Mouse (Mus musculus) liver, embryonic 15.5 days (tissue): Measurements from ENCODE around the gene Gpt2. TPM values are rescaled to one million over a fixed set of nuclear protein-coding genes. Genes with fewer than 3 reads are reported as not detected.
A peak's percentile ranks its signal among the peaks of the same experiment; 100 is the strongest.

ENCODE experiments used
- ATAC-seq: fragments of 200-750 bp; cut with Nextera tagmentation; 2 replicates; pipeline ENCODE4 v1.8.0; 2017; ENCODE audit warnings: moderate number of reproducible peaks, mild to moderate bottlenecking, moderate library complexity; ENCODE audit not compliant: insufficient read depth
- H3K27ac ChIP-seq: fragments of 300-500 bp; sonication (generic); replicated peaks from 2 replicates; pipeline ENCODE4 v1.5.1; 2015; ENCODE audit warnings: mild to moderate bottlenecking, inconsistent platforms
- H3K27me3 ChIP-seq: fragments of 300-500 bp; sonication (generic); 2 replicates; pipeline ENCODE4 v1.6.1; 2015; ENCODE audit warnings: mild to moderate bottlenecking, inconsistent platforms
- H3K36me3 ChIP-seq: fragments of 300-500 bp; sonication (generic); replicated peaks from 2 replicates; pipeline ENCODE4 v1.6.1; 2015; ENCODE audit warnings: moderate library complexity, mild to moderate bottlenecking, inconsistent platforms
- H3K4me1 ChIP-seq: fragments of 300-500 bp; sonication (generic); replicated peaks from 2 replicates; pipeline ENCODE4 v1.6.1; 2015; ENCODE audit warnings: inconsistent platforms
- H3K4me2 ChIP-seq: fragments of 300-500 bp; sonication (generic); 2 replicates; pipeline ENCODE4 v1.6.1; 2015; ENCODE audit warnings: moderate library complexity, mild to moderate bottlenecking, inconsistent platforms
- H3K4me3 ChIP-seq: fragments of 300-500 bp; sonication (generic); replicated peaks from 2 replicates; pipeline ENCODE4 v1.5.1; 2015; ENCODE audit warnings: mild to moderate bottlenecking, inconsistent platforms
- H3K9ac ChIP-seq: fragments of 300-500 bp; sonication (generic); 2 replicates; pipeline ENCODE4 v1.6.1; 2015; ENCODE audit warnings: moderate library complexity, mild to moderate bottlenecking, inconsistent platforms
- H3K9me3 ChIP-seq: fragments of 300-500 bp; sonication (generic); replicated peaks from 2 replicates; pipeline ENCODE4 v1.6.1; 2016; ENCODE audit warnings: inconsistent platforms
- WGBS: fragments of 180-500 bp; shearing (Covaris S2); methylation state at CpG from one replicate; pipeline ENCODE4 v1.1.7; 2015; ENCODE audit warnings: mixed read lengths; ENCODE audit not compliant: insufficient replicate concordance; 5-methylcytosine and 5-hydroxymethylcytosine counted together
- polyA plus RNA-seq: library from polyadenylated mRNA; unstranded; fragments of >200 nt; fragmentation: Nextera tagmentation; extraction: Ambion mirVana; gene quantifications from 2 replicates; pipeline ENCODE4 v1.2.1, GENCODE M21; 2015

Gpt2 gene
- polyA plus RNA-seq, 1 experiment from 2014 or later: 17.7 TPM

DNA sequence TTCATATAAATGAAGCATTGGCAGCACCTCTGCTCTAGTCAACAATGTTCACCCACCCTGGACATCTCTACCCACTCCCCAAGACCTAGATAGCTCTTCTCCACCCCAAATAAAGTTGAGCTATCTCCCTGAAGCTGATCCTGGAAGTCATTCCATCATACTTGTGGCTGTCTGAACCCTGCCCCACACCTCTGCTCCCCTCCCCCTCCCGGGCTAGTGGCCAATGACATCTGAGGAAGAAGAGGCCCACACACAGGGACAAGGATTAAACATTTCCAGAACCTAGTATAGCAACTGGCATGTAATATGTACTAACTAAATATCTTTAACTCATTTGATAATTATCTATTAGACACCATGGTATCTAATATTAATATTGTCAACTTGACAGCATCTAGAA lies 29.9 kb upstream of the Gpt2 start:
- H3K27me3 ChIP-seq: no peaks in the 10 kb centered on the region
- H3K4me2 ChIP-seq: no peak overlapping the region
- H3K4me3 ChIP-seq: no peak overlapping the region
- H3K27ac ChIP-seq: no peak overlapping the region
- peaks cover 17% of the 10 kb centered on the region for H3K4me1 ChIP-seq
- H3K9ac ChIP-seq: no peak overlapping the region
- no peak for ATAC-seq
- WGBS: 56% methylated on average over 1 of the region's 1 CpGs
- no peaks in the 10 kb centered on the region for H3K36me3 ChIP-seq
- no peaks in the 10 kb centered on the region for H3K9me3 ChIP-seq

DNA sequence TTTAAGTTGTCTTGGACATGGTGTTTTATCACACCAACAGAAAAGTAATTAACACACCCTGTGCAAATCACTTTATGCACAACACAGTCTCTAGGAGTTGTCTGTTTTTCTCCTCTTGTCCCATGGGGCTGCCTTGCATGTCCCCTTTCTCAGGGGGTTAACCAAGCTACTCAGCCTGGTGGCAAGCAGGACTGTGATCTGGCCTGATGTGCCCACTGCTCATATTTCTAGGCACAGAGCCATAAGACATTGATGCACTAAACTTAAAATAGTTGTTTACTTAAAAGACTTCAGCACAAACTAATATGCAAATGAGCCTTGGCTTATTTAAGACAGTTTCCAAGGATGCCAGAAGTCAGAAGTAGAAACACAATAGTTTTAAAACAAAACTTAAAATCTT lies 28.1 kb upstream of the Gpt2 start:
- H3K36me3 ChIP-seq: no peaks in the 10 kb centered on the region
- no peak for ATAC-seq
- no peak overlapping the region for H3K4me3 ChIP-seq
- H3K27ac ChIP-seq: no peak overlapping the region
- H3K9me3 ChIP-seq: no peaks in the 10 kb centered on the region
- H3K4me1 ChIP-seq: peaks cover 14% of the 10 kb centered on the region
- H3K4me2 ChIP-seq: no peak overlapping the region
- no peaks in the 10 kb centered on the region for H3K27me3 ChIP-seq
- no peak overlapping the region for H3K9ac ChIP-seq

DNA sequence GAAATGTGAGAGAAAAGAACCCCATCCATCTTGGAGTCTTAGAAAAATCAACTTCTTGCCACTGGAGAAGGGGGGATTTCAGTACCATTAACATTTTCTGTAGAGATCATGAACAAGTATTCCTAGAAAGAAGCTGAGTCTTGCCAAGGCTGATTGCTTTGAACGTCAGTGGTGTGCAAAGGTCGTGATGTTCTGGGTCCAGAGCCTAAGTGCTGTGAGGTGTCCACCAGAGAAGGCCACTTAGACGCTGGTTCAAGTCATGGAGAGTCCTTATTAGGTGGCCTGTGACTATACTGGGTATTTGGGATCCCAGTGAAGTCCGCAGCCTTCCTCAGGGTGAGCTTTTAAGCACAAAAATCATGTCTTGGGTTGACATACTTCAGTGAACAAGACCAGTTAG lies 26.3 kb upstream of the Gpt2 start:
- Histone ChIP-seq H3K9me3 (no peaks in the 10 kb centered on the region), H3K9ac (no peak overlapping the region), H3K4me3 (no peak overlapping the region), H3K27me3 (no peaks in the 10 kb centered on the region), H3K4me1 (peaks cover 9% of the 10 kb centered on the region), H3K36me3 (no peaks in the 10 kb centered on the region), H3K4me2 (no peak overlapping the region), H3K27ac (no peak overlapping the region)
- no peak for ATAC-seq
- 57% methylated on average over 4 of the region's 4 CpGs for WGBS

DNA sequence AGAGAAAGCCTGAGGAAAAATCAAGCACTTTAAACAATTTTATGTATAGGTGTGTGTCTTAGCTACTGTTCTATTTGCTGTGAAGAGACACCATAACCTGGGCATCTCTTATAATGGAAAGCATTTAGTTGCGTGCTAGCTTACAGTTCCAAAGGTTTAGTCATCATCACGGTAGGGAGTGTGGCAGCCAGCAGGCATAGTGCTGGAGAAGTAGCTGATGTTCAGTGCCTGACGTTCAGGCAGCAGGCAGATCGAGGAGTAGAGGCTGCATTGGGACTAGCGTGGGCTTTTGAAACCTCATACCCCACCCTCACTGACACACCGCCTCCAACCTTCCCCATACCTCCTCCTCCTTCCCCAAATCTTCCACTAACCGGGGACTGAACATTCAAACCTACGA lies 21.6 kb upstream of the Gpt2 start:
- WGBS: 65% methylated on average over 8 of the region's 8 CpGs
- no peak overlapping the region for H3K9ac ChIP-seq
- H3K4me1 ChIP-seq: no peaks in the 10 kb centered on the region
- no peaks in the 10 kb centered on the region for H3K27me3 ChIP-seq
- no peak overlapping the region for H3K27ac ChIP-seq
- no peak overlapping the region for H3K4me2 ChIP-seq
- no peak overlapping the region for H3K4me3 ChIP-seq
- no peaks in the 10 kb centered on the region for H3K36me3 ChIP-seq
- ATAC-seq: no peak
- no peaks in the 10 kb centered on the region for H3K9me3 ChIP-seq

DNA sequence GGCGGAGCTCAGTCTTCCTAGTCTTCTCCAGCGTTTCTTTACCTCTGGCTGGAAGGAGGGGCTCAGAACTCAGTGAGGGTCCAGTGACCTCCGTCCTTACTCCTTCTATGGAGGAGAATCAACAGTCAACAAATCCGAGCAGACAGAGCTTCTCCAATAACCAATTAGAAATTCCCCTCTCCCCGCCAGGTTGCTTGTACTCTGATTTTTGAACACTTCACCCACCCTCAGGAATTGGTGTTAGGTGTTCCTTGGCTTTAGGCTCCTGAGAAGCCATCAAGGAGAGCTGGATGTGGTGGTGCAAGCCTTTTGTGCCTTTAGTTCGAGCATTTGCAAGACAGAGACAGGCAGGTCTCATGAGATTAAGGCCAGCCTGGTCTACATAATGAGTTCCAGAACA lies 19.6 kb upstream of the Gpt2 start:
- Histone ChIP-seq H3K27ac (no peak overlapping the region), H3K36me3 (no peaks in the 10 kb centered on the region)

DNA sequence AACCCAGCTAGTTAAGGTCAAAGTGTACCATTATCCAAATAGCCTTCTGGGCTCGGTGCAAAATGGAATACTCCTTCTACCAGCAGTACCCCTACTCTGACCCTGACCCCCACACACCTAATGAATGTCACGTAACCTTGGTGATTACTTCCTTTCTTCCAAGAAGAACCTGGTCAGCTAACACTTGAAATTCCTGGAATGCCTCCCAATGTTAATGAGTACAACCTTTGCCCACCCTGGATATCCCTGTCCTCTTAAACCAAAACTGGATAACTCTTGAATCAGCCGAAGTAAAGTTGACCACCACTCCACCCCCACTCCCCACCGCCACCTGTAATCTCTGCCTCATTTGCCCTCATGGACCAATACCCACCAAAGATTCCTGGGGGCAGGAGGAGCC lies 19.1 kb upstream of the Gpt2 start:
- Histone ChIP-seq H3K4me2 (no peak overlapping the region), H3K4me3 (no peak overlapping the region), H3K36me3 (no peaks in the 10 kb centered on the region), H3K27me3 (no peaks in the 10 kb centered on the region), H3K27ac (no peak overlapping the region), H3K9me3 (no peaks in the 10 kb centered on the region), H3K4me1 (0 out of 2 replicates have a peak, but pooled peaks cover 4% of the 10 kb centered on the region), H3K9ac (no peak overlapping the region)
- WGBS: 73% methylated on average over 4 of the region's 4 CpGs
- ATAC-seq: no peak

More for the DNA sequence above, 19.6 kb upstream of the Gpt2 start:
- 59% methylated on average over 6 of the region's 6 CpGs for WGBS
- no peak overlapping the region for H3K4me2 ChIP-seq
- 0 out of 2 replicates have a peak, but pooled peaks cover under 1% of the 10 kb centered on the region for H3K4me1 ChIP-seq
- no peak overlapping the region for H3K9ac ChIP-seq
- ATAC-seq: no peak
- no peak overlapping the region for H3K4me3 ChIP-seq
- H3K27me3 ChIP-seq: no peaks in the 10 kb centered on the region
- H3K9me3 ChIP-seq: no peaks in the 10 kb centered on the region

DNA sequence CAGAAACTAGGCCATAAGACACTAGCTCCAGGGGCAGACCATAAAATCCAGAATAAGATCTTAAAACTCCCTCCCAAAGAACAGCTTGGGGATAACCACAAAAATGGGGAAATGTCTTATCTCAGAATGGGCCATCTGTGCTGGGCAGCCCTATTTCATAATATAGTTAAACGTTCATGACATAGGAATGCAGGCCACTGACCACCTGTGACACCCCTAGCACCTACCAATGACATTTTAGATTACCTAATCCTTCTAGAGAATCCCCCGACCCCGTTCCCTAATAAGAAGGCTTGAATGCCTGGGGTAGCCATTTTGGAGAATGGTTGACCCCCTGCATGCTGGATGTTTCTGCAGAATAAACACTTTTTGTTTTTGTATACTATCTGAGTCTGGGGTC lies 17.5 kb upstream of the Gpt2 start:
- Histone ChIP-seq H3K4me1 (peaks cover 7% of the 10 kb centered on the region; the same call in 1 of the 2 replicates), H3K27me3 (no peaks in the 10 kb centered on the region), H3K9ac (no peak overlapping the region), H3K9me3 (no peaks in the 10 kb centered on the region), H3K4me3 (no peak overlapping the region), H3K4me2 (no peak overlapping the region), H3K36me3 (no peaks in the 10 kb centered on the region), H3K27ac (no peak overlapping the region)
- WGBS: 40% methylated on average over 3 of the region's 3 CpGs
- no peak for ATAC-seq

DNA sequence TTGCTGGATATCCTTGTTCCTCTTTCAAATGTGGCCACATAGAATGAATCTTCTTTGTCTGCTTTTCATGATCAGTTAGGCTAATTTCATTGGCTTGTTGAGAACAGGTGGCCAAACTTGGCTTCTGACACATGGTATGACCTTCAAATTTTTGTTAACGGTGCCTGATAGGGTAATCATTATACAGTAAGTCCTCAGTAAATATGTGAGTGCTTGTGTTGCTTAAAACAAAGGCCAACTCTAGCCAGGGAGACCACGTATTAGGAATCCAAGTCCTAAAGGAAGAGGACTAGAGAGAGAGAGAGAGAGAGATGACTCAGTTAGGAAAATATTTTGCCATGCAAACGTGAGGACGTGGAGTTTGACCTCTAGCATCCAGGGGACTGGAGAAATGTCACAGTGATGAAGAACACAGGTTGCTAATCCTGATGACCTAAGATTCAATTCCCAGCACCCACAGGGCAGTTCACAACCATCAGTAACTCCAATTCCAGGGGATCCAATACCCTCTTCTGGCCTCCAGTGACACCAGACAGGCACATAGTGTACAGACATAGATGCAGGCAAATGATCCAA lies 15.3 kb upstream of the Gpt2 start:
- H3K4me3 ChIP-seq: no peak overlapping the region
- no peaks in the 10 kb centered on the region for H3K36me3 ChIP-seq
- H3K27me3 ChIP-seq: no peaks in the 10 kb centered on the region
- H3K9me3 ChIP-seq: no peaks in the 10 kb centered on the region
- H3K9ac ChIP-seq: no peak overlapping the region
- no peak overlapping the region for H3K4me2 ChIP-seq
- H3K4me1 ChIP-seq: peaks cover 11% of the 10 kb centered on the region; the same call in 1 of the 2 replicates
- peak overlapping the region; percentile 48; the same call in 1 of the 2 replicates for H3K27ac ChIP-seq
- WGBS: 47% methylated on average over 4 of the region's 4 CpGs
- ATAC-seq: peak; percentile 34; the same call in 1 of the 2 replicates

DNA sequence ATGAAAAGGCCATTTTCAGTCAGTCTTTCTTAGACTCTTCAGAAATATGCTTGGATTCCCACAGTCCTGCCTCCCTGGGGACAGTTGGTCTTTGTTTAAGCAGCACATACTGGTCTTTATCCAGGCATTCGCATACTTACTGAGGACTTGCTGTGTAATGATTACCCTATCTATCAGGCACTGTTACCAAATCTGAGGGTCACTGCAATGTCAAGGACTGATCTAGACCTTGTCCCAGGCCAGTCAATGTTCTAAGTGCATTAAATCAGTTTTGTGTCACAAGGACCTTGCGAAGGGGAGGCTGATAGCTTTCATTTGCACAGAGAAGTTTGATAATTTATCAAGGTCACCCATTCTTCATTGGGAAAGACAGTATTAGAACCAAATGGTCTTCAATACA lies 14.0 kb upstream of the Gpt2 start:
- no peak overlapping the region for H3K4me2 ChIP-seq
- peak; percentile 70 for ATAC-seq

DNA sequence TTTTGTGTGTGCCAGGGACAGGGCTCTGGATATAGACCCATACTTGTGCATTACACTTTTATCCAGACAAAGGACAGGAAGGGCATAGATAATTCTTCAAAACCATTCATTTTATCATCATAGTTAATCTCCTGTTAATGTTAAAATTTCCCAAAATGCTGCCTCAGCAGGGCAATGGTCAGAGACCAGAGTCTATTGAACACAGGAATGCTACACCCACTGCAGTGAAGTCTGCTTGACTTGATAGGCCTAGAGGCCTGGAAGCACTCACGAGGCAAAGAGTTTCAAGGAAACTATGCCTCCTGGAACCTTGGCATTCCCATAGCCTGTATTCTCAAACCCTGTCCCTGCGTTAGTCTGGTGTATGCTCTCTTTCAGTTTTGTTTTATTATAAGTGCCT lies 12.7 kb upstream of the Gpt2 start:
- H3K9me3 ChIP-seq: no peaks in the 10 kb centered on the region

More for the DNA sequence above, 14.0 kb upstream of the Gpt2 start:
- no peaks in the 10 kb centered on the region for H3K36me3 ChIP-seq
- no peak overlapping the region for H3K9ac ChIP-seq
- peak overlapping the region; percentile 41; the same call in 1 of the 2 replicates for H3K27ac ChIP-seq
- no peak overlapping the region for H3K4me3 ChIP-seq
- WGBS: 69% methylated on average over 2 of the region's 2 CpGs
- no peaks in the 10 kb centered on the region for H3K9me3 ChIP-seq
- H3K27me3 ChIP-seq: no peaks in the 10 kb centered on the region
- peaks cover 11% of the 10 kb centered on the region; the same call in 1 of the 2 replicates for H3K4me1 ChIP-seq

DNA sequence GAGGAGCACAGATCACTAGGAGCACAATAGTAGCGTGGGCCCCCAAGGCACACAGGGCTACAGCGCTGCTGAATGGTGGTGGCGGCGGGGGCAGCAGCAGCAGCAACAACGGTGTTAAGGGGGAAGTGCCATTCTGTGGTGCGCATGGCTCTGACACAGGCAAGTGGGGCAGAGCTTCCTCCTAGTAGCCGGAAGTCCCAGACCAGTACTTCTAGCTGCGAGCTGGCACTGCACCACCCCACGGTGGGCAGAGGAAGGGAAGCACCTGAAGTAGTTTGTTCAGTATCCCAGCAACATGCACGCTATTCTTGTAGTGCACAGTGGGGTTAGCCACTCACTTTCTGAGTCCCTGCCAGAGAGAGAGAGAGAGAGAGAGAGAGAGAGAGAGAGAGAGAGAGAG lies 10.5 kb upstream of the Gpt2 start:
- Histone ChIP-seq H3K4me1 (peaks cover 11% of the 10 kb centered on the region; the same call in 1 of the 2 replicates), H3K4me2 (peak overlapping the region; percentile 33), H3K9me3 (no peaks in the 10 kb centered on the region), H3K36me3 (no peaks in the 10 kb centered on the region), H3K4me3 (no peak overlapping the region), H3K9ac (no peak overlapping the region), H3K27ac (no peak overlapping the region), H3K27me3 (no peaks in the 10 kb centered on the region)
- no peak for ATAC-seq
- 16% methylated on average over 10 of the region's 10 CpGs for WGBS

More for the DNA sequence above, 12.7 kb upstream of the Gpt2 start:
- H3K4me1 ChIP-seq: peaks cover 11% of the 10 kb centered on the region; the same call in 1 of the 2 replicates
- ATAC-seq: no peak
- H3K27ac ChIP-seq: no peak overlapping the region
- WGBS: 48% methylated on average over 2 of the region's 2 CpGs
- H3K4me3 ChIP-seq: no peak overlapping the region
- no peak overlapping the region for H3K9ac ChIP-seq
- H3K36me3 ChIP-seq: no peaks in the 10 kb centered on the region
- H3K4me2 ChIP-seq: no peak overlapping the region
- no peaks in the 10 kb centered on the region for H3K27me3 ChIP-seq

DNA sequence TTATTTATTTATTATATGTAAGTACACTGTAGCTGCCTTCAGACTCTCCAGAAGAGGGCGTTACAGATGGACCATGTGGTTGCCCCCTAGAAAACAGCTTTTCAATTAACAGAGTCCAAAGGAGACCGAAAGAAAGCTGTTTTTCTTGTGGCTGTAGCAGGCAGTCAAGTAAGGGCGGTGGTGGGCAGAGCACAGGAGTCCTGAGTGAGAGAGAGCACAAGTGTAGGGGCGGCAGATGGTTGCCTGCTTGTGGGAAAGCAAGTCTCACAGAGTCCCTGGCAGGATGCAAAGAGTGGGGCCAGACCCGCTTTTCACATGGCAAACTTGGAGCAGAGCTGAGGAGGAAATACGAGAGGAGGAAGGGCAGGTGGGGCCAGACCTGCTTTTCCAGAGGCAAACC lies 9.9 kb upstream of the Gpt2 start:
- H3K4me3 ChIP-seq: no peak overlapping the region
- H3K27me3 ChIP-seq: no peaks in the 10 kb centered on the region
- ATAC-seq: no peak
- no peak overlapping the region for H3K27ac ChIP-seq
- H3K4me2 ChIP-seq: no peak overlapping the region
- WGBS: 61% methylated on average over 6 of the region's 6 CpGs
- no peak overlapping the region for H3K9ac ChIP-seq
- no peaks in the 10 kb centered on the region for H3K9me3 ChIP-seq
- no peaks in the 10 kb centered on the region for H3K36me3 ChIP-seq
- peaks cover 11% of the 10 kb centered on the region; the same call in 1 of the 2 replicates for H3K4me1 ChIP-seq
